Mouse (Mus musculus): ENCODE data around the gene Rasgef1a. TPM values are rescaled to one million over a fixed set of nuclear protein-coding genes. Genes with fewer than 3 reads are reported as not detected.

Rasgef1a gene
- total RNA-seq, 2 experiments from 2014 or later = 0.13 to 0.33 TPM

GRCm38 (mm10) chr6:118127827-118128487 is 116.7 kb downstream of the Rasgef1a start:
- DNase-seq = no peak

GRCm38 (mm10) chr6:118130022-118130421 is 118.8 kb downstream of the Rasgef1a start:
- DNase-seq = no peak

GRCm38 (mm10) chr6:118134461-118134860 is 123.2 kb downstream of the Rasgef1a start:
- DNase-seq = no peak

- no peak for DNase-seq
Measured at GRCm38 (mm10) chr6:118137148-118137547, 125.9 kb downstream of the Rasgef1a start.

- peak; percentile 96 for DNase-seq
Measured at GRCm38 (mm10) chr6:118138731-118139709, 127.8 kb downstream of the Rasgef1a start, which contains the start of gene Csgalnact2. TSS of gene Csgalnact2 (minus strand) at chr6:118139140.

GRCm38 (mm10) chr6:118140961-118141360 is 129.7 kb downstream of the Rasgef1a start:
- no peak for DNase-seq

Small RNAs within 50 kb of the gene (microRNA-seq; reads per million reads assigned to microRNA genes)
- gene Mir7044 = not detected

Other genes with a start within 250 kb of the Rasgef1a start
- gene Zfp637, start 170.3 kb upstream of the Rasgef1a start, total RNA-seq (2021) = 10 to 100 TPM; 32.7 to 42.6 TPM
- gene Zfp239, start 149.3 kb upstream of the Rasgef1a start, total RNA-seq (2021) = 1 to 10 TPM; 2.3 to 3.3 TPM
- gene Hnrnpf, start 111.1 kb upstream of the Rasgef1a start, total RNA-seq (2021) = 100 to 1,000 TPM; 380 to 388 TPM
- gene Fxyd4, start 73.7 kb upstream of the Rasgef1a start, total RNA-seq (2021) = not detected
- gene Csgalnact2, start 127.7 kb downstream of the Rasgef1a start, total RNA-seq (2021) = 10 to 100 TPM; 18.2 to 23.2 TPM
- 1 to 10 TPM; 1.5 to 4.7 TPM for gene Ret, start 186.3 kb downstream of the Rasgef1a start, total RNA-seq (2021)